Mouse (Mus musculus) heart, postnatal 0 days (tissue): ENCODE measurements around the gene Nrn1l.

Experiments used
- CTCF ChIP-seq: IDR thresholded peaks from 2 replicates; pipeline ENCODE4 v1.5.1; 2016; ENCODE audit warnings: antibody characterized with exemption, control low read depth, low read depth
- EP300 ChIP-seq: IDR thresholded peaks from 2 replicates; pipeline ENCODE4 v1.6.1; 2016; ENCODE audit warnings: antibody characterized with exemption, low read depth

- peak; percentile 32 for TF ChIP-seq CTCF
- no peak for TF ChIP-seq EP300
Observed at GRCm38 (mm10) chr8:105861951-105862350, 31.4 kb upstream of the Nrn1l start.
